Mouse (Mus musculus): ENCODE results near the gene Gbgt1.

DNA sequence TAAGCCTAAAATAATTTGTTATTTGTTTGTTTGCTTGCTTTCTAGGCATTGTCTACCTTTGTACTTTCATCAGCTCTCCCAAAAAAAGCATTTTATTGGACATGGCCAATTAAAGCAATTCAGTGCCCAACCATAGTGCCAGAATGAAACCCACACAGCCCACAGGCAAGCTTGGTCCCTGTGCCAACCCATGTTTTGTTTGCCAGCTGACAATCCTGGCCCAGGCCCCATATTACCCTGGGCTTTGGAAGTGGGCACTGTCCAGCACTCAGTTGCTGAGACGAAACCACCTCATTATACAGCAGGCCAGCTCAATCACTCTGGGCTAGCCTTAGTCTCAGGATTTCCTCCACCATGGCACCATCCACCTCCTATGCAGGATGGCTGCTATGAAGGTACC, 40.1 kb upstream of the Gbgt1 start:
- TF ChIP-seq CTCF (IDR thresholded peaks at IDR 0.05; ENCODE audit: insufficient read depth, low read depth, low read length): no peak
- TF ChIP-seq POLR2A (IDR thresholded peaks at IDR 0.05; ENCODE audit: insufficient read depth, low read depth, low read length): no peak

Measured in olfactory bulb, adult 2 months (tissue).